Mouse (Mus musculus) right cerebral cortex, postnatal 10 days (tissue): ENCODE results near the gene Usp20.
A peak's percentile ranks its signal among the peaks of the same experiment; 100 is the strongest.

ENCODE experiments used
- DNase-seq, 2 experiments: peaks; one replicate each; pipeline ENCODE4 v3.0.0; 2021; ENCODE audit warnings: low spot score in 2 of 2

The Usp20 gene

DNA sequence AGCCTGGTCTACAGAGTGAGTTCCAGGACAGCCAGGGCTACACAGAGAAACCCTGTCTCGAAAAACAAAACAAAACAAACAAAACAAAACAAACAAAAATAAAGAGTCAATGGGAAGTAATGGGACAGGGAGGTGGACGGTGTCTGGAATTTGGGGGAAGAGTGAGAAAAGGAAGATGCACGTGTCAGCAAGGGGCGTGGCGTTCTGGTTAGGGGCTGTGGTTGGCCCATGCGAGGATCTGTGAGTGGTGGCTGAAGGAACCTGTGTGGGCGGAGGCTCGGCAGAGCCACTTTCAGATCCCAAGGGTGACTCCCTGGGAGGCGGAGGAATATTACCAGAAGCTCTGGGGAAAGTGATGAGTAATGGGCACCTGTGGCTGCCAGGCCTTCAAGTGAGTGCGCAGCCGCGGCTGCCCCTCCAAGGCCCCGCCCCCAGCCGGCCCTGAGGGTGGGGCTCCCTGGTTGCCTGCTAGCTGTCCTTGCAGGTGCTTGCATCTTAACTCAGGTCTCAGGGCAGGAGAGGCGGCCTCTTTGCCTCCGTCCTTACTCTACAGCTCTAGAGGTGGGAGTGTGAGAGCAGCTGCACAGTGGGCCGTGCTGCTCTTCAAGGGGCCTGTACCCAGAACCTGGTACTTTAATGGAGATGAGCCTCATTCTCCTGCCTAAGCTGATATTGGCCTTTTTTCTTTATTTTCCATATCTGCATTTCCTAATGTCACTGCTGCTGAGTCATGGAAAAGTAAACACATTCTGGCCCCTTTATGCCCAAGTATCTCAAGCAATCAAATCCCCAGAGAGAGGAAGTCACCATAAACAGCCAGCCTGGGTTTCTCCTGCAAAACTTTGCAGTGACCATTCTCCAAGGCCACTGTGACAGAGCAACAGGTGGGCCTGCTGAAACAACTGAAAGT lies 3.3 kb downstream of the Usp20 start:
- DNase-seq, result peak in 1 of 2 experiments; percentile 45

GRCm38 (mm10) chr2:30990221-30990620 lies 8.1 kb downstream of the Usp20 start:
- no peak for DNase-seq

GRCm38 (mm10) chr2:30994853-30995252 lies 12.8 kb downstream of the Usp20 start:
- DNase-seq, result no peak

GRCm38 (mm10) chr2:30995432-30995996 lies 13.4 kb downstream of the Usp20 start:
- no peak for DNase-seq

GRCm38 (mm10) chr2:30998443-30999260 lies 16.6 kb downstream of the Usp20 start:
- no peak for DNase-seq

DNA sequence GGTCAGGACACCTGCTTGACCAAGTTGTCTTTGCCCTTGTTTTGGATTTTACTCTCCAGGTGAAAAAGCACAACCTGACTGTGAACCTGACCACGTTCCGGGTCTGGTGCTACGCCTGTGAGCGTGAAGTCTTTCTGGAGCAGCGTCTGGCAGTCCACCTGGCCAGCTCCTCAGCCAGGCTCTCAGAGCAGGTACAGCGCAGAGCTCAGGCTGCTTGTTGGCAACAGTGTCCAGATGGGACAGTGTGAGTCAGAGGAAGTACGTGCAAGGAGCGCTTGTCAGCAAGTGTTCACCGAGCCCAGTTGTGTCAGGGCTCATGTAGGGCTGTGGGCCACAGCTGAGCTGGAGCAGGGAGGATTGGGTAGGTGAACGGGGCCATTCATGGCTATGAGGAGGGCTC lies 20.8 kb downstream of the Usp20 start:
- no peak for DNase-seq

DNA sequence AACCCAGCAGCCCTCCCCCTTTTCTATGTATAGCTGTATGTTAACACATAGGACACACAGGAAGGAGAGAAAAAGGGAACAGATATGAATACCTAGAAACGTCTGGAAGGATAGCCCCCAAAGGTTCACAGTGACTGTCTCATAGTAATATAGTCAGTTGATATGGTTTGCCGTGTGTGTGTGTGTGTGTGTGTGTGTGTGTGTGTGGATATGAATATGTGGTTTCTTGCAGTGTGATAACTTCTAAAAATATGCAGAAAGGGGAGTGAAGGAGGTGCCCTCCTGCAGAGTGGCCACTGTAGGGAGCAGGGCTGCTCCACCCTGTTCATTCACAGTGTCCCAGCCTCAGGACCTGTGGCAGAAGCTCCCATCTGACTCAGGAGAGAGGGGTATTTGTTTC lies 23.4 kb downstream of the Usp20 start:
- DNase-seq, result no peak

GRCm38 (mm10) chr2:31006434-31006833 lies 24.4 kb downstream of the Usp20 start:
- no peak for DNase-seq

- DNase-seq, result no peak
These were observed 25.1 kb downstream of the Usp20 start for GRCm38 (mm10) chr2:31007208-31007607.

GRCm38 (mm10) chr2:31013371-31014120 lies 31.5 kb downstream of the Usp20 start:
- no peak for DNase-seq

DNA sequence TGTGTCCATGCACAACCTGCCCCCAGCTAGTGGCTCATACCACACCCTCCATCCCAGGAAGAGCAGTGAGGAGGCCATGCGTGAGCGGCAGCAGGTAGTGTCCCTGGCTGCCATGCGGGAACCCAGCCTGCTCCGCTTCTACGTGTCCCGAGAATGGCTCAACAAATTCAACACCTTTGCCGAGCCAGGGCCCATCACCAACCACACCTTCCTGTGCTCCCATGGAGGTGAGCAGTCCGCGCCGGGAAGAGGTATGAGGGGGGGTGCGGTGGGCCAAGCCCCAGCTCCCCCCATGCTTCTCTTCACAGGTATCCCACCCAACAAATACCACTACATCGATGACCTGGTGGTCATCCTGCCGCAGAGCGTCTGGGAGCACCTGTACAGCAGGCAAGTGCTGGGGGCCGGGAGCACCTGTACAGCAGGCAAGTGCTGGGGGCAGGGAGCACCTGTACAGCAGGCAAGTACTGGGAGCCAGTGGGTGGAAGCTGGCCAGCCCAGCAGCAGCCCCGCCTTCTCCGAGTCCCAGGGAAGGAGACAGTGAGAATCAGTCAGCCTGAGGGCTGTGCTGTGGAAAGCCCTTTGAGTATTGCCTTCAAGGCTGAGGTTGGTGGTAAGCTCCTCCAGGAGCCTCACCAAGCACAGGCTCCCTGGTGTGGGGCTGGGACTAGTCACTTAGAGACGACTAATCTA lies 35.7 kb downstream of the Usp20 start:
- DNase-seq, result no peak

GRCm38 (mm10) chr2:31018519-31018918 lies 36.4 kb downstream of the Usp20 start:
- no peak for DNase-seq

DNA sequence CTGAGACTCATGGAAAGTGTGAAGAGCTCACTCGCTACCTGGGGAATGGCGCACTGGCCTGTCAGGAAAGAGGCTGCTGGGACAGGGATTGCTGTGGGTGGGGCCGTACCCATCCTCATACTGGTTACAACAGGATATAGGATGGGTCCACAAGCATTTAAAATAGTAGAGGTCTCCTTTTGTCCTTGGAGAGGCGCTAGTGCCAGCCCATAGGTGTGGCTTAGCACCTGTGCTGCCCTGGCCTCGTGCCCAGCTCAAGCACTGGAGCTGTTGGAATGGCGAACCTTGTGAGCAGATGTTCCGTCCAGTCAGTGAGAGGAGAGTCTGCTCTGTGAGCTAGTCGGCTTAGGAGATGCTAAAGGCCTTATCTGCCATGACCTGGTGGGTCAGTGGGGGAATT lies 36.9 kb downstream of the Usp20 start:
- no peak for DNase-seq

DNA sequence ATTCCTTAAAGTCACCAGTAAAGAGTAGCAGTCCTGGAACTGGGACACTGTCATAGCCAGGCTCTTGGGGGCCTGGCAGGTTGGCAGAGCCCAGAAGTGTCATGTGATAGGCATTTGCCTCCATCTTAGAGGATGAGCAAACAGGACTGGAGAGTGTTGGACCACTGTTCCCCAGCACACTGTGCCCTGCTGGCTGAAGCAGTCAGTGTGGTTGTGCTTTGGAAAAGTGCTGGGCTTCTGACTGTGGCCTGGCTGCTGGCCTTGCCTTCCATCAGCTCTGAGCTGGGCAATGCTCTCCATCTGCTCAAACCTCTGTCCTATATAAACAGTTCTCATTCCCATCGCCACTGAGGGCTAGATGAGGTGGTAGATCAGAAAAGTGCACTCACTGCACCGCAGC lies 38.1 kb downstream of the Usp20 start:
- DNase-seq, result no peak

- no peak for DNase-seq
These were observed 41.9 kb downstream of the Usp20 start for GRCm38 (mm10) chr2:31023940-31024339.

DNA sequence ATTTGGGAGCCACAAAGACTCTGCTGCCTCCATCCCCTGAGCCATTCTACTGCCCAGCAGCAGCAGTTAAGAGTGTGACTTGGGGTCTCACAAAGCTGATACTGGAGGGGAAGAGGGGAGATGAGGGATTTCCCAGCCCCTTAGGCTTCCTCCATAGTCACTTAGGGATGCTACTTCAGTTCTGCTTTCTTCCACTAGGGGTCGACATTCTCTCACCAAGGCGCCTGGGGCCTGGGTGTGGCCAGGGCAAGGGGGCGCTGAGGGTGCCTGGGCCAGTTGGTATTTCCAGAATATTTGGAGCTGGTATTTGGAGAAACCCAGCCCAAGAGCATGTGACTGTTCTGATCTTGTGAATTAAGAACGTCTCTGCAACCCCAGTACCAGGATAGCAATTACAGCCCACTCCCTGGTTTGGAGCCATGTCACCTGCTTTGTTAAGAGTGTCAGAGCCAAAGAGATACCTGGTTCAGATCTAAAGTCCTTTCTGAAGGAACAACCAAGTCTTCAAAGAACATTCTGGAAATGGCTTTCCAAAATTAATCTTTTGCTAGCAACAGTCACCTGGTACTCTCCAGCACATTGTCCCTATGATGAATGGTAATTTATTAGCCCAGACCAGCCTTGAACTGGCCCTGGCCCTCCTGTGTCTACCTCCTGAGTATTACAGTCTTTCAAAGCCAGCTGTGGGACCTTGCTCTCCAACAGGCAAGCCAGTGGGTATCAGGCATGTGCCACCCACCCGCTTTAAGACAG lies 42.7 kb downstream of the Usp20 start:
- peak; percentile 52 to 61 for DNase-seq

DNA sequence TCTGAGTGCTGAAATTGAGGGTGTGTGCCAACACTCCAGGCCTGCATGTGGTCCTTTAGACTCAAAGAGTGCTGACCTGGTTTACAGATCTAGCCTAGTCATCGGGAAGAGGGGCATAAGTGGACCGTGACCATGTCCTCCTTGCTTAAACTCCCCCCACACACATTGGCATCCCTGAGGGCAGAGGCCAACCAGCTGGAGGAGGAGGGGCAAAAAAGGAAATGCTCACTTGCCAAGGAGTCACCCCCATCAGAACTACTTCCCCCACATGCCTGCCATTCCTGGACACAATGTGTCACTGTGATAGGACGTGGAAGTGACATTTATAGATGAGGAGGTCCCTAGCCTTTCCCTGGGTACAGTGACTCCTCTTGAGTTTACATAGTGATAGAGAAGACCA lies 43.4 kb downstream of the Usp20 start:
- DNase-seq, result no peak

DNA sequence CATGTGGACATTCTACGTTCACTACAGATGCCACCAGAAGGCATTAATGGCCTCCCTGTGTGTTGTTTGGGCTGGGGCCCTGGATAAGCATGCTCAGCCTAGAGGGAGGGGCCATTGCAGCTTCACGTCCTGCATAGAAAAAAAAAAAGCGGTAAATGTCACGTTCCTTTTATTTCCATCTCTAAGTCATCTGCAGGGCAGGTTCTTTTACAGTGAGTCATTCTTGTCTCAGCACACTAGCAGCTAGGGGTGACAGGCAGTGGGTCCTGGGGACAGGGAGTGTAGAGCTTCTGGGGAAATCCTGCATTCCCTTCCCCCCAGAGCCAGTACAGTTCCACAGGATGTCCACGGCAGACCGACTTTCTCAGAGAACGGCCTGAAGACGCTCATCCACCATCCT lies 44.6 kb downstream of the Usp20 start:
- DNase-seq, result no peak

GRCm38 (mm10) chr2:31031972-31032371 lies 49.9 kb downstream of the Usp20 start:
- no peak for DNase-seq

- no peak for DNase-seq
These were observed 54.7 kb downstream of the Usp20 start for GRCm38 (mm10) chr2:31036811-31037210.
